Mouse (Mus musculus): ENCODE measurements around the gene Pdxdc1. TPM values are rescaled to one million over a fixed set of nuclear protein-coding genes. Genes with fewer than 3 reads are reported as not detected.

Gene Pdxdc1
- polyA plus RNA-seq, 1 experiment, result 77.2 TPM

DNA sequence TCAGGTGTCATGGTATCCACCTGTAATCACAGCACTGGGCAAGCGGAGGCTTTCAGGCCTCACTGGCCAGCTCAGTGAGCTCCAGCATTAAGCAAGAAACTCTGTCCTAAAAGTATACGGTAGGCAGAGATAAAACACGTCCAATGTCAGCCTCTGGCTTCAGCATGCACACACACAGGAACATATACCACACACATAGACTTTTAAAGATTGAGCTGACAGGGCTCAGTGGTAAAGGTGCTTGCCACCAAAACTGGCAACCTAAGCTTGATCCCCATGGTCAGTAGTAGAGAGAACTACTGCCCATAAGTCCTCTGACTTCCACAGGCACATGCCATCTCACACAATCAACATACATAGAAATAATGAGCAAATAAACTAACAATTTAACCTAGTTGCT is 62.0 kb downstream of the Pdxdc1 start:
- H3K27ac ChIP-seq (ENCODE audit: control insufficient read depth, insufficient read depth, low read length), result no peak overlapping the region
- DNase-seq, result no peak
- peaks cover 31% of the 10 kb centered on the region for H3K36me3 ChIP-seq (ENCODE audit: control insufficient read depth, insufficient read depth, low read length)
- H3K27me3 ChIP-seq (ENCODE audit: control insufficient read depth, insufficient read depth, low read length), result no peaks in the 10 kb centered on the region
- H3K4me1 ChIP-seq (replicated peaks; ENCODE audit: control insufficient read depth, insufficient read depth, low read length), result no peaks in the 10 kb centered on the region
- TF ChIP-seq CTCF (IDR thresholded peaks at IDR 0.05; ENCODE audit: borderline replicate concordance, control insufficient read depth, extremely low read depth, insufficient read depth, low read length, poor library complexity) (no peak), POLR2A (IDR thresholded peaks at IDR 0.05; ENCODE audit: control insufficient read depth, extremely low read depth, insufficient read depth, low read length, poor library complexity) (no peak)
- H3K4me3 ChIP-seq (ENCODE audit: control insufficient read depth, insufficient read depth, low read length), result no peak overlapping the region
- WGBS, result over 99% methylated on average over 3 of the region's 3 CpGs

DNA sequence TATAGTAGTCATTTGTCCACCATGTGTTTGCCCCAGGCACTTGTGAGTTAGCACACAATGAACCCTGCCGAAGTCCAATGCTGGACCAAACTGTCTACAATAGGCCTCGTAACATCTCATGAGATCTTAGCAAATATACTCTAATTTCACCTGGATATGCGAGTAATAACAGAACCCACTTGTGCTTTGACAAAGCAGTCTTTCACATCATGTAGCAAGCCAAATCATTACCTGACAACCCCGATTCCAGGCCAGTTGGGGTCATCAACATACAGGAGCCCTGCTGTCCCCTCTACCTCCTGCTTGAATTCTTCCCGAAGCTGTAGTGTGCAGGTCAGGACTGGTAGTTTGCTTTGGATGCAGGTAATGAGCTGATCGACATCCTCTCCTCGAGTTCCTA is 62.9 kb downstream of the Pdxdc1 start:
- TF ChIP-seq POLR2A (IDR thresholded peaks at IDR 0.05; ENCODE audit: control insufficient read depth, extremely low read depth, insufficient read depth, low read length, poor library complexity) (no peak), CTCF (IDR thresholded peaks at IDR 0.05; ENCODE audit: borderline replicate concordance, control insufficient read depth, extremely low read depth, insufficient read depth, low read length, poor library complexity) (no peak)
- H3K27ac ChIP-seq (ENCODE audit: control insufficient read depth, insufficient read depth, low read length), result no peak overlapping the region
- WGBS, result 91% methylated on average over 7 of the region's 7 CpGs
- H3K4me1 ChIP-seq (replicated peaks; ENCODE audit: control insufficient read depth, insufficient read depth, low read length), result no peaks in the 10 kb centered on the region
- no peak overlapping the region for H3K4me3 ChIP-seq (ENCODE audit: control insufficient read depth, insufficient read depth, low read length)
- H3K36me3 ChIP-seq (ENCODE audit: control insufficient read depth, insufficient read depth, low read length), result peaks cover 34% of the 10 kb centered on the region
- DNase-seq, result no peak
- H3K27me3 ChIP-seq (ENCODE audit: control insufficient read depth, insufficient read depth, low read length), result no peaks in the 10 kb centered on the region

DNA sequence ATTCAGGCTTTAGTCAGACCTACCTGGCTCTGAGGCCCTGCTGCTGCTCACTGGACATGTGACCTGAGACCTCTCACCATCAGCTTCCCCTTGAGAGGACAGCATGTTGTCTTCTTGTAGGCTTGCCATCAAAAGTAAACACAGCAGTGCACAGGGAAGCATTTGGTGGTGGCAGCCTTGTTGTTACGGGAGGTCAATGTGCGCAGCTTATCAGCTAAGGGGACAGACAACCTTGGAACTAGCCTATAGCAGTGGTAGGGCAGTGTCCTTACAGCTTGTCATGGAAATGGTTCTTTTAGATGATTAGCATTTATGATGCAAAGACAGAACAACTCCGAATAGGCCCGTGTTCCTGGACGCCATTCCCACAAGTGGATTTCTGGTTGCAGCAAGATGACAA is 68.5 kb downstream of the Pdxdc1 start:
- H3K27ac ChIP-seq (ENCODE audit: control insufficient read depth, insufficient read depth, low read length), result no peak overlapping the region
- WGBS, result 97% methylated on average over 5 of the region's 5 CpGs
- H3K27me3 ChIP-seq (ENCODE audit: control insufficient read depth, insufficient read depth, low read length), result no peaks in the 10 kb centered on the region
- no peaks in the 10 kb centered on the region for H3K4me1 ChIP-seq (replicated peaks; ENCODE audit: control insufficient read depth, insufficient read depth, low read length)
- no peak for DNase-seq
- TF ChIP-seq POLR2A (IDR thresholded peaks at IDR 0.05; ENCODE audit: control insufficient read depth, extremely low read depth, insufficient read depth, low read length, poor library complexity), result no peak
- TF ChIP-seq CTCF (IDR thresholded peaks at IDR 0.05; ENCODE audit: borderline replicate concordance, control insufficient read depth, extremely low read depth, insufficient read depth, low read length, poor library complexity), result no peak
- H3K36me3 ChIP-seq (ENCODE audit: control insufficient read depth, insufficient read depth, low read length), result peaks cover 66% of the 10 kb centered on the region
- no peak overlapping the region for H3K4me3 ChIP-seq (ENCODE audit: control insufficient read depth, insufficient read depth, low read length)

DNA sequence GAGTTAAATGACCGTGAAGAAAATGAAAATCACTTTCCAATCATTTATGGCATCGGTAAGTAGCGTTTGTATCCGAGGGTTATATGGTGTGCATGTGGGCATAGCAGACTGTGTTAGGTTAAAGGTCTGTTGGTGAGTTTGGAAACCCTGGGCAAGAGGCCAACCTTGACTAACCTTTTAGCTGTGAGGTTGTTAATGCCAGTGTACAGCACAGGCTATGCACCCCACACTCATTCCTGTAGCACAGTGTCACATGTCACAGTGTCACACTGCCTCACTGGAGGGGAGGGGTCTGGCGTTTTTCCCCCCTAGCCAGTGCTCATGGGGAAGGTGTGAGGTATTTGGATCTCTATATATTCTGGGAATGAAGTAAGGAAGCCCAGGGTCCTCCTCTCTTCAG is 71.3 kb downstream of the Pdxdc1 start:
- Histone ChIP-seq H3K27ac (ENCODE audit: control insufficient read depth, insufficient read depth, low read length) (no peak overlapping the region), H3K36me3 (ENCODE audit: control insufficient read depth, insufficient read depth, low read length) (peaks cover 74% of the 10 kb centered on the region), H3K27me3 (ENCODE audit: control insufficient read depth, insufficient read depth, low read length) (no peaks in the 10 kb centered on the region), H3K4me3 (ENCODE audit: control insufficient read depth, insufficient read depth, low read length) (no peak overlapping the region), H3K4me1 (replicated peaks; ENCODE audit: control insufficient read depth, insufficient read depth, low read length) (no peaks in the 10 kb centered on the region)
- DNase-seq, result no peak
- TF ChIP-seq CTCF (IDR thresholded peaks at IDR 0.05; ENCODE audit: borderline replicate concordance, control insufficient read depth, extremely low read depth, insufficient read depth, low read length, poor library complexity) (no peak), POLR2A (IDR thresholded peaks at IDR 0.05; ENCODE audit: control insufficient read depth, extremely low read depth, insufficient read depth, low read length, poor library complexity) (no peak)
- 94% methylated on average over 5 of the region's 5 CpGs for WGBS

DNA sequence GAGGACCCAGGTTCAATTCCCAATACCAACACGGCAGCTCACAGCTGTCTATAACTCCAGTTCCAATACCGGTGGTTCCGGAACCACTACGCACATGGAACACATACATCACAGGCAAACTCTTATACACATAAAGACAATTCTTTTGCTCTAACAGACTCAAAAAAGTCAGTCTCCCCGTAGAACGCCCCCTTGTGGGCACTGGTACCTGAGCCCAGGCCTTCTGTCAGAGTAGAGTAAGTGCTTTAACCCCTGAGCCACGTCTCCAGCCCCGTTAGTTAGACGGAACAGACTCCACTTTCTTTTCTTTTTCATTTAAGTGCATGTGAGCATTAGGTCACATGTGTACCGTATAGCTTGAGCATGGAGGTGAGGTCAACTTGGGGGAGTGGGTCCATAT is 72.5 kb downstream of the Pdxdc1 start:
- WGBS, result 96% methylated on average over 10 of the region's 10 CpGs
- DNase-seq, result no peak
- TF ChIP-seq CTCF (IDR thresholded peaks at IDR 0.05; ENCODE audit: borderline replicate concordance, control insufficient read depth, extremely low read depth, insufficient read depth, low read length, poor library complexity) (no peak), POLR2A (IDR thresholded peaks at IDR 0.05; ENCODE audit: control insufficient read depth, extremely low read depth, insufficient read depth, low read length, poor library complexity) (no peak)
- no peak overlapping the region for H3K4me3 ChIP-seq (ENCODE audit: control insufficient read depth, insufficient read depth, low read length)
- no peak overlapping the region for H3K27ac ChIP-seq (ENCODE audit: control insufficient read depth, insufficient read depth, low read length)
- H3K27me3 ChIP-seq (ENCODE audit: control insufficient read depth, insufficient read depth, low read length), result no peaks in the 10 kb centered on the region
- H3K36me3 ChIP-seq (ENCODE audit: control insufficient read depth, insufficient read depth, low read length), result peaks cover 62% of the 10 kb centered on the region
- H3K4me1 ChIP-seq (replicated peaks; ENCODE audit: control insufficient read depth, insufficient read depth, low read length), result no peaks in the 10 kb centered on the region

DNA sequence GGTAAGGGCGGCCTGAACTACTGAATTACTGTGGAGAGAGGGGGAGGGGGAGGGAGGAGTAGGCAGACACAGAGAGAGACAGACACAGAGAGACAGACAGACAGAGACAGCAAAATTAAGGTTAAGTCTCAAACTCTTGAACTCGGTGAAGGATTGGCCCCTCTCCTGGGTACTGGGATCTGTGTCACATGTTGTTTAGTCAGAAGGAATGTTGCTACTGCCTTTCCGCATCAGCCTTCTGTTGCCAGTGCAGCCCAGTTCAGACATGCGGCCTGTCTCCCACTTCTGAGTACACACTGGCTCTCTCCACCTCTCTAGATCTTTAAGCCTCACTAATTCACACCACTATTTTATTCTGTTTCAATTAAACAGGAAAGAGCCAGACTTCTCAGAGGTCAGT is 76.4 kb downstream of the Pdxdc1 start:
- no peak overlapping the region for H3K27ac ChIP-seq (ENCODE audit: control insufficient read depth, insufficient read depth, low read length)
- DNase-seq, result no peak
- no peak overlapping the region for H3K4me3 ChIP-seq (ENCODE audit: control insufficient read depth, insufficient read depth, low read length)
- no peaks in the 10 kb centered on the region for H3K27me3 ChIP-seq (ENCODE audit: control insufficient read depth, insufficient read depth, low read length)
- no peaks in the 10 kb centered on the region for H3K4me1 ChIP-seq (replicated peaks; ENCODE audit: control insufficient read depth, insufficient read depth, low read length)
- peaks cover 33% of the 10 kb centered on the region for H3K36me3 ChIP-seq (ENCODE audit: control insufficient read depth, insufficient read depth, low read length)
- no peak for TF ChIP-seq CTCF (IDR thresholded peaks at IDR 0.05; ENCODE audit: borderline replicate concordance, control insufficient read depth, extremely low read depth, insufficient read depth, low read length, poor library complexity)
- no peak for TF ChIP-seq POLR2A (IDR thresholded peaks at IDR 0.05; ENCODE audit: control insufficient read depth, extremely low read depth, insufficient read depth, low read length, poor library complexity)
- WGBS, result over 99% methylated on average over 4 of the region's 4 CpGs

DNA sequence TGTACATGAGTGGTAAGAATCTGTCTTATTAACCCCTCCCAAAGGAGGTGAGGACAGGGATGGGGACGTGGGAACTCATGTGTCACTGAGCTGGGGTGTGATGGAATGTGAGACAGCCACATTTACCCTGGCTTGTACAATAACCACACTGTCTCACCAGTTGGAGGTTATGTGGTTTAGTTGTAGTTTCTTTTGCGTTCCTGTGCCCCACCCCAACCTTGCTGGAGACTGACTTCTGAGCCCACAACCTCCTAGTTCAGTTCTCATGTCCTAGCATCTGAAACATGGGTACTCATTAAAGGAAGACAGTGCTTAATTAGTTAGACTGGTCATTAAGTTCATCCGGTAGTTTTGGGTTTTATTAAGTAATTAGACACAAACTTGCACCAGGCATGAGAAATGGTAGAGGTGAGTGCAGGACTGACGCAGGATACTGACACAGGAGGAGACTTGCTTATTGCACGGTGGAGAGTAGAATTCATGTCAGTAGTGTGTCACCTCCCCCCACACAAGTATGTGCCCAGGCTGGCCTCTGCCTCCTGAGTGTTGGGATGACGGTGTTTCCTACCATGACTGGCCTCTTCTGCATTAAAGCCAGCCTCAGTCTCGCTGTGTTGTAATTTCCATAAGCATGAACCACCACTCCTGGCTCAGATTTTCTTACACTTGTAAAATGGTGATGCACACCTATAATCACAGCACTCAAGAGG is 77.0 kb downstream of the Pdxdc1 start:
- no peak overlapping the region for H3K27ac ChIP-seq (ENCODE audit: control insufficient read depth, insufficient read depth, low read length)
- WGBS, result 72% methylated on average over 7 of the region's 7 CpGs
- DNase-seq, result no peak
- TF ChIP-seq CTCF (IDR thresholded peaks at IDR 0.05; ENCODE audit: borderline replicate concordance, control insufficient read depth, extremely low read depth, insufficient read depth, low read length, poor library complexity) (no peak), POLR2A (IDR thresholded peaks at IDR 0.05; ENCODE audit: control insufficient read depth, extremely low read depth, insufficient read depth, low read length, poor library complexity) (no peak)
- H3K27me3 ChIP-seq (ENCODE audit: control insufficient read depth, insufficient read depth, low read length), result no peaks in the 10 kb centered on the region
- H3K4me1 ChIP-seq (replicated peaks; ENCODE audit: control insufficient read depth, insufficient read depth, low read length), result no peaks in the 10 kb centered on the region
- peaks cover 33% of the 10 kb centered on the region for H3K36me3 ChIP-seq (ENCODE audit: control insufficient read depth, insufficient read depth, low read length)
- no peak overlapping the region for H3K4me3 ChIP-seq (ENCODE audit: control insufficient read depth, insufficient read depth, low read length)

Measured in thymus, adult 2 months (tissue).